Mouse (Mus musculus): ENCODE measurements at regions not wholly inside any gene's neighbourhood (a gene's known extent, or its start where the extent isn't known, plus 50 kb on each side); places are given as distances from the start of the nearest gene placed in this dataset.

- ATAC-seq (no peak), DNase-seq (ENCODE audit: low spot score) (no peak)
- no peak overlapping the region for H3K27ac ChIP-seq
- no peak for TF ChIP-seq CTCF (IDR thresholded peaks at IDR 0.05; ENCODE audit: low read depth)
- 44% methylated on average over 12 of the region's 12 CpGs for WGBS
- no peak overlapping the region for H3K4me2 ChIP-seq (ENCODE audit: low read depth, low read length)
- no peaks in the 10 kb centered on the region for H3K4me1 ChIP-seq (ENCODE audit: insufficient read depth, low read length)
- no peak overlapping the region for H3K9ac ChIP-seq (replicated peaks; ENCODE audit: low read length)
- no peaks in the 10 kb centered on the region for H3K9me3 ChIP-seq (ENCODE audit: low read length)
- no peak overlapping the region for H3K4me3 ChIP-seq (ENCODE audit: low read length)
- H3K27me3 ChIP-seq (ENCODE audit: insufficient read depth, low read length) = no peaks in the 10 kb centered on the region
- H3K36me3 ChIP-seq (ENCODE audit: insufficient read depth, low read length) = no peaks in the 10 kb centered on the region
Measured at GRCm38 (mm10) chr1:77101726-77102272, 413.1 kb downstream of the Epha4 start.

- TF ChIP-seq CTCF (IDR thresholded peaks at IDR 0.05; ENCODE audit: low read depth) = no peak
- DNase-seq (ENCODE audit: low spot score) (peak; percentile 53), ATAC-seq (no peak)
- no peak overlapping the region for H3K4me2 ChIP-seq (ENCODE audit: low read depth, low read length)
- no peak overlapping the region for H3K27ac ChIP-seq
- no peaks in the 10 kb centered on the region for H3K36me3 ChIP-seq (ENCODE audit: insufficient read depth, low read length)
- H3K4me3 ChIP-seq (ENCODE audit: low read length) = no peak overlapping the region
- no peak overlapping the region for H3K9ac ChIP-seq (replicated peaks; ENCODE audit: low read length)
- 41% methylated on average over 13 of the region's 13 CpGs for WGBS
- H3K4me1 ChIP-seq (ENCODE audit: insufficient read depth, low read length) = no peaks in the 10 kb centered on the region
- H3K27me3 ChIP-seq (ENCODE audit: insufficient read depth, low read length) = no peaks in the 10 kb centered on the region
- H3K9me3 ChIP-seq (ENCODE audit: low read length) = no peaks in the 10 kb centered on the region
Measured at GRCm38 (mm10) chr1:77102421-77103133, 412.3 kb downstream of the Epha4 start.

GRCm38 (mm10) chr1:77109861-77110785 is 404.8 kb downstream of the Epha4 start:
- no peak overlapping the region for H3K9ac ChIP-seq (replicated peaks; ENCODE audit: low read length)
- H3K36me3 ChIP-seq (ENCODE audit: insufficient read depth, low read length) = no peaks in the 10 kb centered on the region
- no peak overlapping the region for H3K4me3 ChIP-seq (ENCODE audit: low read length)
- no peak for TF ChIP-seq CTCF (IDR thresholded peaks at IDR 0.05; ENCODE audit: low read depth)
- no peaks in the 10 kb centered on the region for H3K4me1 ChIP-seq (ENCODE audit: insufficient read depth, low read length)
- WGBS = 74% methylated on average over 6 of the region's 6 CpGs
- H3K4me2 ChIP-seq (ENCODE audit: low read depth, low read length) = no peak overlapping the region
- no peak for DNase-seq (ENCODE audit: low spot score)
- ATAC-seq = no peak
- no peak overlapping the region for H3K27ac ChIP-seq
- no peaks in the 10 kb centered on the region for H3K9me3 ChIP-seq (ENCODE audit: low read length)
- H3K27me3 ChIP-seq (ENCODE audit: insufficient read depth, low read length) = no peaks in the 10 kb centered on the region

DNA sequence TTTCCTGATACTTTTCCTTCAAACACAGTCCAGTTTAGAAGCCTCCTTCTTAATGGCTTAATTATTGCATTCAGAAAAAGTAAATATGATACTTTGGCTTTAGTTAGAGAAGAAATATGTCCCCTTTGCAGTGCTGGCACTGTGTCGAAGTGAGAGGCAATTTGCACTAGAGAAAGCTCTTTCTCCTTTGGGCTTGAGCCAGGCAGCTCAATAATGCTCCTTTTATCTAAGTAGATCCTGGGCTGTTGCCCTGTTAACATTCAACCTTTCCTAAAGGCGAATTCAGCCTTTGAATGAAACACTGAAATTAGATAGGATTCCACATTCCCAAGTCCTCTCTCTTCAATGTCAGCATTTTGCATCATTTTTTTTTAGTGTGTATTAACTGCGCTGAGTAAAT is 386.5 kb downstream of the Epha4 start:
- WGBS = 53% methylated on average over 3 of the region's 3 CpGs
- H3K27me3 ChIP-seq (ENCODE audit: insufficient read depth, low read length) = no peaks in the 10 kb centered on the region
- no peaks in the 10 kb centered on the region for H3K36me3 ChIP-seq (ENCODE audit: insufficient read depth, low read length)
- H3K9me3 ChIP-seq (ENCODE audit: low read length) = no peaks in the 10 kb centered on the region
- DNase-seq (ENCODE audit: low spot score) = peak; percentile 24
- no peak overlapping the region for H3K27ac ChIP-seq
- no peaks in the 10 kb centered on the region for H3K4me1 ChIP-seq (ENCODE audit: insufficient read depth, low read length)
- no peak for ATAC-seq
- no peak for TF ChIP-seq CTCF (IDR thresholded peaks at IDR 0.05; ENCODE audit: low read depth)
- no peak overlapping the region for H3K9ac ChIP-seq (replicated peaks; ENCODE audit: low read length)
- no peak overlapping the region for H3K4me3 ChIP-seq (ENCODE audit: low read length)
- H3K4me2 ChIP-seq (ENCODE audit: low read depth, low read length) = no peak overlapping the region

DNA sequence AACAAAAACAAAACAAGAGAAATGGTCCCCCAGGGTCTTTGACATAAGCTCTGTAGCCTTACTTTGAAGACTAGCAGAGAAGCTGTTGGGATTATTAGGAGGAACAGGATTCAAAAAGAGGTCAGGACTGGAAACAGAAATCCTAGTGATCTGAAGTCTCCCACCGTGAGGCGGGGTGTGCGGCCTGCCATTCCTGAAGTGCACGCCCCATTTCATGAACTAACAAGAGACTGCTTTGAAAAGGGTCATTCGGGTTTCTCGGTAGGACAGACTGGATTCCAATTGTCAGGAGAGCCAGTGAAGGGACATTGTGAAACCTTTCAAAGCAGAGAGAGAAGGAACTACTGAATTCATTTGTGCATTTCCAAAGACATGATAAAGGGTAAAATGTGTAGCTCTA is 377.2 kb downstream of the Epha4 start:
- ATAC-seq = no peak
- Histone ChIP-seq H3K9me3 (ENCODE audit: low read length) (no peaks in the 10 kb centered on the region), H3K4me1 (ENCODE audit: insufficient read depth, low read length) (no peaks in the 10 kb centered on the region), H3K4me2 (ENCODE audit: low read depth, low read length) (no peak overlapping the region), H3K9ac (replicated peaks; ENCODE audit: low read length) (no peak overlapping the region), H3K4me3 (ENCODE audit: low read length) (no peak overlapping the region), H3K27ac (no peak overlapping the region), H3K36me3 (ENCODE audit: insufficient read depth, low read length) (no peaks in the 10 kb centered on the region), H3K27me3 (ENCODE audit: insufficient read depth, low read length) (no peaks in the 10 kb centered on the region)
- TF ChIP-seq CTCF (IDR thresholded peaks at IDR 0.05; ENCODE audit: low read depth) = no peak
- 16% methylated on average over 6 of the region's 6 CpGs for WGBS
- DNase-seq (ENCODE audit: low spot score) = no peak

DNA sequence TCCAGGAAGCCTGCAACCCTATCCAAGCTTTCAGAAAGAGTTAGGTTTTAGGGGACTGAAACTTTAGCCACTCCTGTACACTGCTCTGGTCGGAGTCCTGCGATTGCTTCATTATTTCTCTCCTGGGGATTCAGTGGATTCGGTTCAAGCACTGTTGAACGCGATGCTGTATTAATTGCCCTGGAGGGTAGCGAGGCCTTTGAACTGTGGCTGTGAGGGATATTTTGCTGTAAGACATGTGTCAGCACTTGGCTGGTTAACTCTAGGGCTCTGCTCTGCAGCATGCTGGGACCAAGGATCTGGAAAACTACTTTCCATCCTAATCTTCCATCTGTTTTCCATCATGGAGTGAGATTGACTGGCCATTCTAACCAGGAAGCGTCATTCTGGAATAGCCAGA is 374.0 kb downstream of the Epha4 start:
- Histone ChIP-seq H3K27ac (no peak overlapping the region), H3K27me3 (ENCODE audit: insufficient read depth, low read length) (no peaks in the 10 kb centered on the region), H3K9ac (replicated peaks; ENCODE audit: low read length) (no peak overlapping the region), H3K9me3 (ENCODE audit: low read length) (no peaks in the 10 kb centered on the region), H3K4me2 (ENCODE audit: low read depth, low read length) (no peak overlapping the region), H3K4me1 (ENCODE audit: insufficient read depth, low read length) (no peaks in the 10 kb centered on the region), H3K36me3 (ENCODE audit: insufficient read depth, low read length) (no peaks in the 10 kb centered on the region), H3K4me3 (ENCODE audit: low read length) (no peak overlapping the region)
- ATAC-seq (no peak), DNase-seq (ENCODE audit: low spot score) (peak; percentile 17)
- TF ChIP-seq CTCF (IDR thresholded peaks at IDR 0.05; ENCODE audit: low read depth) = no peak
- WGBS = 44% methylated on average over 7 of the region's 7 CpGs
